Mouse (Mus musculus) stomach, embryonic 15.5 days (tissue): Measurements from ENCODE around the gene Bach2. TPM values are rescaled to one million over a fixed set of nuclear protein-coding genes. Genes with fewer than 3 reads are reported as not detected.

ENCODE experiments used
- ATAC-seq: fragments of 200-750 bp; cut with Nextera tagmentation; 2 replicates; pipeline ENCODE4 v1.8.0; 2017; ENCODE audit warnings: low read depth, moderate number of reproducible peaks, moderate TSS enrichment; ENCODE audit not compliant: insufficient read depth, low FRiP score
- H3K27ac ChIP-seq: fragments of 300-500 bp; sonication (generic); 2 replicates; pipeline ENCODE4 v1.5.1; 2015; ENCODE audit warnings: mild to moderate bottlenecking, inconsistent platforms
- H3K27me3 ChIP-seq: fragments of 300-500 bp; sonication (generic); replicated peaks from 2 replicates; pipeline ENCODE4 v1.6.1; 2015; ENCODE audit warnings: inconsistent platforms
- H3K36me3 ChIP-seq: fragments of 300-500 bp; sonication (generic); 2 replicates; pipeline ENCODE4 v1.6.1; 2015; ENCODE audit warnings: inconsistent platforms
- H3K4me1 ChIP-seq: fragments of 300-500 bp; sonication (generic); 2 replicates; pipeline ENCODE4 v1.6.1; 2015; ENCODE audit warnings: inconsistent platforms
- H3K4me2 ChIP-seq: fragments of 300-500 bp; sonication (generic); 2 replicates; pipeline ENCODE4 v1.6.1; 2015; ENCODE audit warnings: mild to moderate bottlenecking, inconsistent platforms
- H3K4me3 ChIP-seq: fragments of 300-500 bp; sonication (generic); replicated peaks from 2 replicates; pipeline ENCODE4 v1.5.1; 2015; ENCODE audit warnings: inconsistent platforms
- H3K9ac ChIP-seq: fragments of 300-500 bp; sonication (generic); 2 replicates; pipeline ENCODE4 v1.6.1; 2015; ENCODE audit warnings: inconsistent platforms
- H3K9me3 ChIP-seq: fragments of 300-500 bp; sonication (generic); 2 replicates; pipeline ENCODE4 v1.6.1; 2016; ENCODE audit warnings: inconsistent platforms
- WGBS: fragments of 180-500 bp; shearing (Covaris S2); methylation state at CpG from one replicate; pipeline ENCODE4 v1.1.7; 2015; 5-methylcytosine and 5-hydroxymethylcytosine counted together
- polyA plus RNA-seq: library from polyadenylated mRNA; unstranded; fragments of >200 nt; fragmentation: Nextera tagmentation; extraction: Ambion mirVana; gene quantifications from 2 replicates; pipeline ENCODE4 v1.2.1, GENCODE M21; 2015

The Bach2 gene
- polyA plus RNA-seq, 1 experiment from 2014 or later = 5.2 TPM

DNA sequence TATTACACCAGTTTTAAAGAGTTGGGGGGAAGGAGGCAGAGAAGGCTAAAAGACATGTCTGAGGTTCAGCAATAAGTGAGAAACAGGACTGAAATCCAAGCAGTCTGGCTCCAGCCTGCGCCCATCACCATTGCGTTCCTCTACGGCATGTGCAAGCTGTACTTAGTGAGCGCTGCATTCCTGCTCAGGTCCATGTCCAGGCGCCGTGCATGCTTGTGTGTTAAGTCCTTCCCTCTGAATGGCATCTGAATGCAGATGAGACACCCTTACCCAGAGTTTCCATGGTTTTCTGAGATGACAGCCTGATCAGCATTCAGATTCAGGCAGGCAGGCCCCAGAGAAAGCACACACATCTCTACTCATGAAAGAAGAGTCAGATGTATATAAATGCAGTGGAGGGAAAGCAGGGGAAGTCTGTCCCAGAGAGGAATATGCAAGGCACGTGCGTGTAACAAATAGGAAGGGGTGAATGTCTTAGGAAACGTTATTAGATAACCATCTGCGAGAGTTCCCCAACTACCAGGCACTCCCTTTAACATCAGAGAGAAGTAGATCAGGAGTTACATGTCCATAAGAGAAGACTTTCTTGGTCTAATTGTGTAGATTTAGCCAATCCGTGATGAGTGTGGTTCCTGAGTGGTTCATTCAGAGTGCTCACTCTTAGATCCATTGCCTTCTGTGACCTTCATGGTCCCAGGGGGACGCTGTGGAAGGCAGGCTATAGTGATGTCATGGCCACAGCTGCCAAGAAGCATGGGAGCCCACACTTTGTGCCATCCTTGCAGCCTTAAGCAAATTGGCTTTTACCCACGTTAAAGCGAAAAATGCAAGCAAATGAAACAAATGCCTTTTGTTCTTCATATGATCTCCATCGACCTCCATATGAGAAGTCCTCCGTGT is 241.4 kb downstream of the Bach2 start:
- H3K27ac ChIP-seq = no peak overlapping the region
- H3K4me1 ChIP-seq = 0 out of 2 replicates have a peak, but pooled peaks cover 8% of the 10 kb centered on the region
- H3K4me2 ChIP-seq = no peak overlapping the region
- H3K9ac ChIP-seq = no peak overlapping the region
- no peaks in the 10 kb centered on the region for H3K27me3 ChIP-seq
- WGBS = 78% methylated on average over 16 of the region's 16 CpGs
- no peaks in the 10 kb centered on the region for H3K36me3 ChIP-seq
- H3K4me3 ChIP-seq = no peak overlapping the region
- no peaks in the 10 kb centered on the region for H3K9me3 ChIP-seq
- no peak for ATAC-seq

DNA sequence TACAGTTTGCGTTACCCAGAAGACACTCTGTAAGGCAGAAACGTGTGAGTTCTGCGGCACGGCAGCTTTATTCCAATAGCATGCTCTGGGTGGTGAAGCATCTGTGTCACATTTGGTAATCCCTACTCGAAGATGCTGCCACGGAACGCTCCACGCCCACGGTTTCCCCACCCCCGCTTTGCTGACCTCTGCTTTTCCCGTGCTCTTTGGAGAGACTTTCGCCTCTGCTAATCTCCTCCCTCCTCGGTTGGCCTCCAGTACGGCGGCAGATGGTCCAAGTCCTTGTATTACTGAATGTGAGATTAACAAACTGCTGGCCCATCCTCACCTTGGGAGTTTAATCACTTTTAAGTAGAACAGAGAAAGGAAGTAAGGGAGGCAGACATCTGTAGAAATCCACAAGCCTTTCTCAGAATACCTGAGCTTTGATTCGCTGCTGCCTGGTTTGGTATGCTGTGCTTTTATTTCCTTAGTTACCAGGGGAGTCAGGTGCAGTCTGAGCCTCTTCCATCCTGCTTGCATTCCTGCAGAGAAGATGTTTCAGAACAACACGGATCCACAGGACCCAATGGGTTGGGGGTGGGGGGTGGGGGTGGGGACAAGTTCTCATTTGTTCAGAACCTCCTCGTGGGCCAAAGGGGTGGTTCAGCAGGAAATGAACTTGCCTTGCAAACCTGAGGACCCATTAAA is 242.9 kb downstream of the Bach2 start:
- Histone ChIP-seq H3K4me2 (no peak overlapping the region), H3K4me1 (peaks cover 9% of the 10 kb centered on the region; the same call in 1 of the 2 replicates), H3K4me3 (no peak overlapping the region), H3K9me3 (no peaks in the 10 kb centered on the region), H3K27ac (no peak overlapping the region), H3K36me3 (no peaks in the 10 kb centered on the region), H3K9ac (no peak overlapping the region), H3K27me3 (no peaks in the 10 kb centered on the region)
- 25% methylated on average over 18 of the region's 18 CpGs for WGBS
- no peak for ATAC-seq

DNA sequence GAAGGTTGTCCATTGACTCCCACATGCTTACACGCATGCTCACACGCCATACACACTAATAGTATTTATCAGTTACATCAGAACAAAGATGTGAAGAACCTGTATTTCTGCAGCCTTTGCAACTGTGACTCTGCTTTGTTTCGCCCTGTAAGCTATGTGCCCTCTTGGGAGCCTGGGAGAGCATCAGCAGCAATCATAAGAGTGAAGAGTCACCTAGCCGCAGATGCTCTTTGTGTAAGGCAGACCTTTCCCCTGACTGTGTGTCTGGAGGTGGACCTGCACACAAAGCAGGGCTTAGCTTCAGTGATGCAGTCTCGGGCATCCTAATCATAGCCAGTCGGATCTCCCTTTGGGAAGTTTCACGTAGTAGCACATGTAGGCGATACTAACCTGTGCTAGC is 243.5 kb downstream of the Bach2 start:
- Histone ChIP-seq H3K4me2 (no peak overlapping the region), H3K4me3 (no peak overlapping the region), H3K9me3 (no peaks in the 10 kb centered on the region), H3K27me3 (no peaks in the 10 kb centered on the region), H3K9ac (no peak overlapping the region), H3K4me1 (peaks cover 15% of the 10 kb centered on the region; the same call in 1 of the 2 replicates), H3K36me3 (no peaks in the 10 kb centered on the region), H3K27ac (no peak overlapping the region)
- WGBS = 85% methylated on average over 8 of the region's 8 CpGs
- no peak for ATAC-seq

DNA sequence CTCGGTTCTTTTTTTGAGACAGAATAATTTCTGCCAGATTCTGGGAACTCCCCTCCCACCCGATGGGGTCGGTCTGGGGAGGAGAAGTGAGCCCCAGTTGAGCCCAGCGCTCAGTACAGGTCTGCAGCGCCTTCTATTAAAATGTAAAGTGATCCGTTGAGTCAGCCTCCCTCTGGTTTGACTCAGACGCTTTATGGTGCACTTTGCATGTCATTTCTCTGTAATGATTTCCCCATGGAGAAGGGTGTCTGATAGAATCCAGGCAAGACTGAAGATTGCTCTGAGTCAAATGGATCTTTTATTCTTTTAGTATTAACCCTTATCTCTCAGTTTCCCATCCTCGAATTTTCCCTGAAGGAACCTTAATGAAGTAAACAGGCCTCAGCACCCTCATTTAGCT is 244.3 kb downstream of the Bach2 start:
- Histone ChIP-seq H3K27ac (no peak overlapping the region), H3K9ac (no peak overlapping the region), H3K36me3 (no peaks in the 10 kb centered on the region), H3K4me2 (no peak overlapping the region), H3K9me3 (no peaks in the 10 kb centered on the region), H3K4me1 (peaks cover 19% of the 10 kb centered on the region; the same call in 1 of the 2 replicates), H3K4me3 (no peak overlapping the region), H3K27me3 (no peaks in the 10 kb centered on the region)
- WGBS = 40% methylated on average over 8 of the region's 8 CpGs
- no peak for ATAC-seq

DNA sequence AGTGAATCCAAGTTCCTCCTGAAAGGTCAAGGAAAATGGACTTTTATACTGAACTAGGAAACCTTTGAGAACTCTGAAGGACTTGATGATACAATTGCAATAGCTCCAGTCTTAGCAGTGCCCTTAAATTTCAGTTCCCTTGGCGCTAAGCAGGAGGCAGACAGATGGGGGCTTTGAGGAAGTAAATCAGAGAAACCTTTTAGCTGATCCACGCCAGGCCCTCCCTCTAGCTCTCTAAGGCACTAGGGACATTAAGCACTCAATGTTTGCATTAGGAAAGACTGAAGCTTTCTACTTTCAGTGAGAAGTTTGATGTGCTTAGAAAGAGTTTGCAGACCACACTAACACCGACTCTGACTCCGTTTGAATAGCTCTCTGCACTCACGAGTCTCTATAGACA is 247.2 kb downstream of the Bach2 start:
- H3K27ac ChIP-seq = peak overlapping the region; percentile 40; the same call in 1 of the 2 replicates
- H3K4me1 ChIP-seq = peaks cover 19% of the 10 kb centered on the region; the same call in 1 of the 2 replicates
- no peaks in the 10 kb centered on the region for H3K9me3 ChIP-seq
- H3K9ac ChIP-seq = no peak overlapping the region
- H3K27me3 ChIP-seq = no peaks in the 10 kb centered on the region
- H3K4me2 ChIP-seq = no peak overlapping the region
- no peaks in the 10 kb centered on the region for H3K36me3 ChIP-seq
- 16% methylated on average over 5 of the region's 5 CpGs for WGBS
- ATAC-seq = no peak
- H3K4me3 ChIP-seq = no peak overlapping the region

DNA sequence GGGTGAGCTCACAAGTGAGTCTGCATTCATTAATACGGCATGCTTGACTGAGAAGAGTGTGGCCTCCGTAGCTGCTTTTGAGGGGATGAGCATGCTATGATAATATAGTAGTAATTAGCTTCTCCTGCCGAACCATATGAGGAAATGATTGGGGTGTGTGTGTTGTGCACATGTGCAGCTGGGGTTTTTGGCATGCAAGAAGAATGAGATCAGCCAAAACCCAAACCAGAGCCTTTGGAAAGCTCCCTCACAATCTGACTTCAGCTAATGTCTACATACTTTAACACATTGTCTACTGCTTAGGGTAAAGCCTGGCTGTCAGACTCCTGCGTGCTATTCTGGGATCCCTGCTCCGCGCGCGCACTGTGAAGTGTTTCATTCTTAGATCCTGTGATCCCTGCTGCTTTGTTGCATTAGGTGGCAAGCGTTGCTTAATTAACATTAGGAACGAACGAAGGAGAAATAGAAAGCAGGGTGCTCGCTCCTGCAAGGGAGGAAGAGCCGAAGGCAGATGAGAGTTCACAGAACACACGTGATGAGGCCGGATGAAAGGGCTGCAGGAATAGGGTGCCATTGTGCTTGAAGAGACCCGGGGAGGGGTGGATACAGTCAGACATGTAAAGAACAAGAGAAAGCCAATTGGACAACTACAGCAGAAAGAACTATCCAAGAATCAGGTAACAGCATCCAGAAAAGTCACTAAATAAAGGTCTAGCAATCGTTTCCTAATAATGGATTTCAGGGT is 248.2 kb downstream of the Bach2 start:
- Histone ChIP-seq H3K4me1 (peaks cover 18% of the 10 kb centered on the region; the same call in 1 of the 2 replicates), H3K27me3 (no peaks in the 10 kb centered on the region), H3K4me2 (peak overlapping the region; percentile 25), H3K36me3 (no peaks in the 10 kb centered on the region), H3K9me3 (no peaks in the 10 kb centered on the region), H3K27ac (peak overlapping the region; percentile 61), H3K9ac (no peak overlapping the region), H3K4me3 (no peak overlapping the region)
- WGBS = 53% methylated on average over 17 of the region's 17 CpGs
- peak; percentile 58; the same call in 1 of the 2 replicates for ATAC-seq

DNA sequence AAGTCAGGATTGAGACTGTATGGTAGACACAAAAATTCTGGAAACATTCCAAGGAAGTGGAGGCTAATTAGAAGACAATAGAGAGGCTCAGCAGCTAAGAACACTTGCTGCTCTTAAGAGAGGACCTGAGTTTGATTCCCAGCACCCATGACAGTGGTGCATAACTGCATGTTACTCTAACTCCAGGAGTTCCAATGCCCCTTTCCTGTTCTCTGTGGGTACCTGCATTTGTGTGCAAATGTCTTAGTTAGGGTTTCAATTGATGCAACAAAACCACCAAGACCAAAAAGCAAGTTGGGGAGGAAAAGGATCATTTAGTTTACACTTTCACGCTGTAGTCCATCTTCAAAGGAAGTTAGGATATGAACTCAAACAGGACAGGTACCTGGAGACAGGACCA is 250.6 kb downstream of the Bach2 start:
- H3K4me3 ChIP-seq = no peak overlapping the region
- H3K4me1 ChIP-seq = peaks cover 18% of the 10 kb centered on the region; the same call in 1 of the 2 replicates
- H3K27me3 ChIP-seq = no peaks in the 10 kb centered on the region
- H3K4me2 ChIP-seq = no peak overlapping the region
- no peaks in the 10 kb centered on the region for H3K9me3 ChIP-seq
- ATAC-seq = no peak
- WGBS = 94% methylated on average over 1 of the region's 1 CpGs
- no peak overlapping the region for H3K27ac ChIP-seq
- H3K9ac ChIP-seq = no peak overlapping the region
- no peaks in the 10 kb centered on the region for H3K36me3 ChIP-seq

DNA sequence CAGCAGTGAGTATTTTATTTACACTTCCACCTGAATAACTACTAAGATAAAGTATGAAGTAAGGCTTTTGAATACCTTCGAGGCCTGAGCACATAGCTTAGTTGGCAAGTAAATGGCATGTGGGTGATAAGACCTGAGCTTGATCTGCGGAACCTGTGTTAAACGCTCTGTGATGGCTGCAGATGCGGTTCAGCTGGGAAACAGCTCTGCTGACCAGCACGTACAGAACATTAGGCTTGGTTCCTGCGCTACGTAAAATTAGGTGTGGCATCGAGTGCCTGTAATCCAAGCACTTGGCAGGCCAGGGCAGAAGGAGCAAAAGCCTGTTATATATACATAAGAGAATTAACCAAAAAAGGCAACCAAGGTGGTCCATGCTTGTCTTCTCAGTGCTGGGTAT is 252.6 kb downstream of the Bach2 start:
- H3K4me2 ChIP-seq = no peak overlapping the region
- H3K27me3 ChIP-seq = no peaks in the 10 kb centered on the region
- H3K9me3 ChIP-seq = no peaks in the 10 kb centered on the region
- peaks cover 18% of the 10 kb centered on the region; the same call in 1 of the 2 replicates for H3K4me1 ChIP-seq
- no peak overlapping the region for H3K27ac ChIP-seq
- 0 out of 2 replicates have a peak, but pooled peaks have one; percentile 39 for ATAC-seq
- no peaks in the 10 kb centered on the region for H3K36me3 ChIP-seq
- WGBS = 49% methylated on average over 8 of the region's 8 CpGs
- H3K9ac ChIP-seq = no peak overlapping the region
- no peak overlapping the region for H3K4me3 ChIP-seq

DNA sequence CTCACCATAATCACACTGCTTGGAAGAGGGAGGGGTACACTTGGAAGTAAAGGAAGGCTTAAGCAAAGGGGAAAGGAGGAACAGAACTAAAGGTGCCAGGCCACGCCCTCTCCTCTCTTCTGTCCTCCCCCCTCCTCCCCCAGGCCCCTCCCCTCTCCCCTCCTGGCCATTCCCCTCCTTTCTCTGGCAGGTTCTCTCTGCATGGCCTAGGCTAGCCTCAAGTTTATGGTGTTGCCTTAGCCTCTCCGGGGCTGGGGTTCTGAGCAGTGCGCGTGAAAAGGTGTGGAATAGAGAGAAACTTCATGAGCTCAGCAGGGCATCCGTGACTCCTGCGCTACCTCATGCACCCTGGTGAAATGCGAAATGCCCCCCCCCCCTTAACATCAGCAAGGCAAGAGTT is 254.2 kb downstream of the Bach2 start:
- H3K4me3 ChIP-seq = no peak overlapping the region
- no peak for ATAC-seq
- H3K27ac ChIP-seq = no peak overlapping the region
- H3K27me3 ChIP-seq = no peaks in the 10 kb centered on the region
- H3K36me3 ChIP-seq = no peaks in the 10 kb centered on the region
- H3K4me2 ChIP-seq = no peak overlapping the region
- no peak overlapping the region for H3K9ac ChIP-seq
- WGBS = 86% methylated on average over 7 of the region's 7 CpGs
- H3K4me1 ChIP-seq = peaks cover 7% of the 10 kb centered on the region; the same call in 1 of the 2 replicates
- no peaks in the 10 kb centered on the region for H3K9me3 ChIP-seq

DNA sequence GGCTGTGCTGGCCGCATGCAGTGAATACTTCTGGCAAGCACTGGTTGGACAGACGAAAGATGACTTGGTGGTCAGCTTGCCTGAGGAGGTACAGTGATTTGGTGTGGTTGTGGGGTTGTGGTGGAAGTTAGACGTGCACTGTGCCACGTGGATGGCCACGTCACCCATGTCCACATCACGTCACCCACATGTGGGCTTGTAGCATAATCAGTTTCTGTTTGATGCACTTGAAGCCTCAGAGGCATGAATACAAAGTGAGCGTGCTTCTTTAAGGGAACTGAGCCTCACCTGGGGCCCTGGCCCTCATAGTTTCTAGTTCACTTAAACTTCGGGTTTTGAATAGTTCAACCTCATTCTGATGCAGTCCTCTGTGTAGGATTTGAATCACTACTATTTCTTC is 263.2 kb downstream of the Bach2 start:
- Histone ChIP-seq H3K36me3 (no peaks in the 10 kb centered on the region), H3K4me2 (no peak overlapping the region), H3K9ac (no peak overlapping the region), H3K9me3 (no peaks in the 10 kb centered on the region), H3K27ac (no peak overlapping the region), H3K4me3 (no peak overlapping the region), H3K27me3 (no peaks in the 10 kb centered on the region), H3K4me1 (no peaks in the 10 kb centered on the region)
- 91% methylated on average over 8 of the region's 8 CpGs for WGBS
- ATAC-seq = no peak

DNA sequence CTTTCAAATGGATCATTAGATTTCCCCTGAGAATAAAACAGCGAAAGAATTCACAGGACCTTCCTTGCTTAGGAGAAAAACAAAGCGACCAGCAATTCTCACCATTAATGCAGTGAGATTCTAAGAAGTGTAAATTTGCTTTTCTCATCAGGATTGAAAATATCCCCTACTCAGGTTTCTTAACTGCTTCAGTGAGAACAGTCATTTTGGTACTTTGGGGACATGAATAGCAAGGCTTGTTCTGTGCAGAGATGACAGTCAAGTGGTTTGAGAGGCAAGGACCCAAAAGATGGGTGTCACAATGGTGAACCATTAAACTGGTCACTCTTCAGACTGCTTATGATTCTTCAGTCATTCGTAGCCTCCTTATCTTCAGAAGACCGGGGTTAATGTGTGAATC is 263.6 kb downstream of the Bach2 start:
- H3K4me3 ChIP-seq = no peak overlapping the region
- H3K9me3 ChIP-seq = no peaks in the 10 kb centered on the region
- H3K27me3 ChIP-seq = no peaks in the 10 kb centered on the region
- ATAC-seq = no peak
- no peaks in the 10 kb centered on the region for H3K4me1 ChIP-seq
- H3K4me2 ChIP-seq = no peak overlapping the region
- H3K27ac ChIP-seq = no peak overlapping the region
- H3K36me3 ChIP-seq = no peaks in the 10 kb centered on the region
- 88% methylated on average over 4 of the region's 4 CpGs for WGBS
- H3K9ac ChIP-seq = no peak overlapping the region
